Mouse (Mus musculus): Measurements from ENCODE around the gene Lhfpl3.

DNA sequence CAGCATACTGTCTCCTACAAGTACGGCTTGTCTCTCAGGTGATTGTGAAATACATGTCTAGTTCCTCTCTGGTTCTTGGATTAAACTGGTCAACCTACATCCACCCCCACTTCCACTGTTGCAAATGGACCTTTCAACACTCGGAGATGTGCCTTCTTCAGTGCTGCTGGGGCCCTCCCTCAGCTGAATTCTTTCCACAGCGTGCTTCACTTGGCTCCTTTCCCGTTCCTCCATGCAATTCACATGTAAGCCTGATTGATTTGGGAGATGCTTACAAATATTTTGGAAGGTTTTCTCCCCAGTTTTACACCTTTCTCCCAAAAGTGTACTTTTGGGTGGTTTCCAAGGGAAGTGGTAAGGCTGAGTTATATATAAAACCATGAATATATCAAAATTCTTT is 143.6 kb downstream of the Lhfpl3 start:
- TF ChIP-seq CTCF (IDR thresholded peaks at IDR 0.05; ENCODE audit: borderline replicate concordance, control insufficient read depth, extremely low read depth, insufficient read depth, low read length, poor library complexity) (no peak), POLR2A (IDR thresholded peaks at IDR 0.05; ENCODE audit: control insufficient read depth, extremely low read depth, insufficient read depth, low read length, poor library complexity) (no peak)

Measured in thymus, adult 2 months (tissue).